Mouse (Mus musculus): ENCODE results near the gene Kncn. TPM values are rescaled to one million over a fixed set of nuclear protein-coding genes. Genes with fewer than 3 reads are reported as not detected.

Gene Kncn
- polyA plus RNA-seq, 1 experiment, result not detected

DNA sequence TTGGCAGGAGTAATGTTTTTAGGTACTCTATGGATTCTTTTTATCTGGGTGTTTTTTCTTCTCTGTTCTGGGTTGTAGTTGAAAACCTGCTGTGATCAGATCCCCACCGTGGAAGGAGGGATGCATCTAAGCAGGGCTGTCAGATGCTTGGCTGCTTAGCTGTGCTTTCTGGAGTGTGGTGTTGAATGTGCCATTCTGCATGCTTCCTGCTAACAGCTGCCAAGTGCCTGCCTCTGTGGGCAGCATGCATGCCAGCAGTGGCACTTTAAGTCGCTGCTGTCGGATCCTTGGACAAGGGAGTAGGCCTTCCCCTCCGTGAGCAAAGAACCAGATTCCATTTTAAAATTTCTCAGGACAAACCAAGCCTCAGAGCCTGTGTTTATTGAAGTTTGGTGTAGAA, 28.6 kb upstream of the Kncn start:
- Histone ChIP-seq H3K27me3 (replicated peaks; ENCODE audit: control insufficient read depth, insufficient read depth, low read length) (no peaks in the 10 kb centered on the region), H3K4me1 (ENCODE audit: control insufficient read depth, insufficient read depth, low read length) (no peaks in the 10 kb centered on the region), H3K27ac (ENCODE audit: insufficient read depth, low read depth, low read length) (no peak overlapping the region), H3K36me3 (ENCODE audit: control insufficient read depth, insufficient read depth, low read length) (peaks cover 1% of the 10 kb centered on the region), H3K4me3 (ENCODE audit: insufficient read depth, low read depth, low read length) (no peak overlapping the region)
- WGBS, result 71% methylated on average over 4 of the region's 4 CpGs
- DNase-seq, result no peak
- no peak for TF ChIP-seq POLR2A (IDR thresholded peaks at IDR 0.05; ENCODE audit: low read depth, low read length)
- TF ChIP-seq CTCF (conservative IDR thresholded peaks at IDR 0.05; ENCODE audit: insufficient read depth, insufficient read length, low read depth, low read length), result no peak

DNA sequence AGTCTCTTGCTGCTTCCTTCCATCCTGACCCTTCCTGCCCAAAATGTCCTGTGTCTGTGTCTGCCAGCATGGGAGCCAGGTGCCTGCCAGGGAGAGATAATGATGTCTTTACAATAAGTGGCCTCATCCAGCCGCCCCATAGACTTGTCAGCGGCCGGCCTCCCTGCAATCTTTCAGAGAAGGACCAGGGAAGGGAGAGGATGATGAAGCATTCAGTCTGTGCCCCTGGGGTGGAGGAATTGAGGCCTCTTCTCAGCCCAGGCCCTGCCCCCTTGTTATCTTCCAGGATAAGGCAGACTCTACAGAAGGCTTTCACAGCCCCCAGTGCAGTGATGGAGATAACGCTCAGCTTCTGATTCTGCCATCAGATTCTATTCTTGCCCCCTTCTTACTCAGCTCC, 27.9 kb upstream of the Kncn start:
- Histone ChIP-seq H3K27ac (ENCODE audit: insufficient read depth, low read depth, low read length) (no peak overlapping the region), H3K4me1 (ENCODE audit: control insufficient read depth, insufficient read depth, low read length) (no peaks in the 10 kb centered on the region), H3K4me3 (ENCODE audit: insufficient read depth, low read depth, low read length) (no peak overlapping the region), H3K27me3 (replicated peaks; ENCODE audit: control insufficient read depth, insufficient read depth, low read length) (no peaks in the 10 kb centered on the region), H3K36me3 (ENCODE audit: control insufficient read depth, insufficient read depth, low read length) (peaks cover 1% of the 10 kb centered on the region)
- DNase-seq, result no peak
- TF ChIP-seq POLR2A (IDR thresholded peaks at IDR 0.05; ENCODE audit: low read depth, low read length), result no peak
- TF ChIP-seq CTCF (conservative IDR thresholded peaks at IDR 0.05; ENCODE audit: insufficient read depth, insufficient read length, low read depth, low read length), result no peak
- 94% methylated on average over 4 of the region's 4 CpGs for WGBS

DNA sequence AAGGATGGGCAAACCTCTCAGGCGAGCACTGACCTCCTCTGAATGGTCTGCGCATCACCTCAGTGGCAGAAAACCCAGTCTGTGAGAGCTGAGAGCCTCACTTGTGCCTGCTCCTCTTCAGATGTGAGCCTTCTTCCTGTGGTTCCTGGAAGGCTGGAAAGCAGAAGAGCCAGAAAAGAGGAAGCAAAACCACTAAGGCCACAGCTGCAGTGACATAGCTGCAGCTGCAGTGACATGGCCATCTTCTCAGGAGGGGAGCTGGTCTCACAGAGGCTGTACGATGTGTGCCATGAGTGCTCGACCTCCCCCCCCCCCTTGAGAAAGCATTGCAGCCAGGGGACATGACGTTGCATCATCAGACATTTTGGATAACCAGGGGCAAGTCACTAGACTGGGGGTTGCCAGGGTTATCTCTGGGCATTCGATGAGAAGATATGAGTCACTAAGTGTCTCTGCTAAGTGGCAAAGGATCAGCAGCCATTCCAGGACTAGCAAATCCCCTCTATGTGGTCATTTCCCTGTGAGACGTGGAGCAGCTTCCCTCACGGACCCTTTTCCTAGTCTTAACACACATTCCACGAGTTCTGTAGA, 26.8 kb upstream of the Kncn start:
- 88% methylated on average over 9 of the region's 9 CpGs for WGBS
- Histone ChIP-seq H3K27ac (ENCODE audit: insufficient read depth, low read depth, low read length) (no peak overlapping the region), H3K36me3 (ENCODE audit: control insufficient read depth, insufficient read depth, low read length) (peaks cover 1% of the 10 kb centered on the region), H3K27me3 (replicated peaks; ENCODE audit: control insufficient read depth, insufficient read depth, low read length) (no peaks in the 10 kb centered on the region), H3K4me3 (ENCODE audit: insufficient read depth, low read depth, low read length) (no peak overlapping the region), H3K4me1 (ENCODE audit: control insufficient read depth, insufficient read depth, low read length) (no peaks in the 10 kb centered on the region)
- TF ChIP-seq POLR2A (IDR thresholded peaks at IDR 0.05; ENCODE audit: low read depth, low read length) (no peak), CTCF (conservative IDR thresholded peaks at IDR 0.05; ENCODE audit: insufficient read depth, insufficient read length, low read depth, low read length) (no peak)
- no peak for DNase-seq

DNA sequence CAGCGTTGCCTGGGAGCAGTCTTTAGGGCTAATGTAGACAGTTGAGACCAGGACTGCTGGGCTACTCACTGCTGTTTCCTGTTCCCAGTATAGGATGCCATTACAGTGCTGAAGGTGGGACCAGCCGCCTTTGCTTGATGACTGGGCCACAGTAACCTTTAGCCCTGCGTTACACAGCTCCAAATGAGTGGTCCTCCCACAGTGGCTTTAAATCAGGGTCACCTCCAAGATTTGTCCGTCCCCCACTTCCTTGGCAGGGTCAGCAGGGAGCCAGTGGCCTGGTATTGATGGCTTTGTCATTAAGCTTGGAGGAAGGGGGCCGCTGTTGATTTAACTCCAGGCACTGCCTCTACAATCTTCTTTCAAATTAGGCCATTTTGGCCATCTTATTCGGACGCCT, 20.8 kb upstream of the Kncn start:
- Histone ChIP-seq H3K27me3 (replicated peaks; ENCODE audit: control insufficient read depth, insufficient read depth, low read length) (no peaks in the 10 kb centered on the region), H3K4me1 (ENCODE audit: control insufficient read depth, insufficient read depth, low read length) (no peaks in the 10 kb centered on the region), H3K27ac (ENCODE audit: insufficient read depth, low read depth, low read length) (no peak overlapping the region), H3K36me3 (ENCODE audit: control insufficient read depth, insufficient read depth, low read length) (peaks cover 1% of the 10 kb centered on the region), H3K4me3 (ENCODE audit: insufficient read depth, low read depth, low read length) (no peak overlapping the region)
- DNase-seq, result no peak
- TF ChIP-seq POLR2A (IDR thresholded peaks at IDR 0.05; ENCODE audit: low read depth, low read length), result no peak
- no peak for TF ChIP-seq CTCF (conservative IDR thresholded peaks at IDR 0.05; ENCODE audit: insufficient read depth, insufficient read length, low read depth, low read length)
- 75% methylated on average over 7 of the region's 7 CpGs for WGBS

DNA sequence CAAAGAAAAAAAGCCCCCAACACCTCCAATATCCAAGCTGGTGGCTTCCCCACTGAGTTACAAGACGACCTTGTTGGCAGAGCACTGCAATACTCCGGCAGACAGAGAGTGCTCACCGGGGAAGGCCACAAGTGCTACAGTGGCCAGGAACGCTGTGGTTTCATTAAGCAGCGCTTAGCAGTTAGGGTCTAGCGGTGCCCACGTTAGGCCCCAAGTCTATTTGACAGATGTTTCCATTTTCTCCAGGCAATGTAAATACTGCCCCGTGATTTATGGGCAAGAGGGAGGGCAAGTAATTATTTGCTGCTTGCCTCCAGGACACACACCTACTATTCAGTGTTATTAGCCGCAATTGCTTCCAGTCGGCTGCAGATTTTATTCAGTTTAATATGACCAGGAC, 20.3 kb upstream of the Kncn start:
- no peaks in the 10 kb centered on the region for H3K4me1 ChIP-seq (ENCODE audit: control insufficient read depth, insufficient read depth, low read length)
- 57% methylated on average over 10 of the region's 10 CpGs for WGBS
- H3K4me3 ChIP-seq (ENCODE audit: insufficient read depth, low read depth, low read length), result no peak overlapping the region
- peaks cover 1% of the 10 kb centered on the region for H3K36me3 ChIP-seq (ENCODE audit: control insufficient read depth, insufficient read depth, low read length)
- H3K27me3 ChIP-seq (replicated peaks; ENCODE audit: control insufficient read depth, insufficient read depth, low read length), result no peaks in the 10 kb centered on the region
- no peak for DNase-seq
- no peak overlapping the region for H3K27ac ChIP-seq (ENCODE audit: insufficient read depth, low read depth, low read length)
- TF ChIP-seq CTCF (conservative IDR thresholded peaks at IDR 0.05; ENCODE audit: insufficient read depth, insufficient read length, low read depth, low read length) (no peak), POLR2A (IDR thresholded peaks at IDR 0.05; ENCODE audit: low read depth, low read length) (no peak)

DNA sequence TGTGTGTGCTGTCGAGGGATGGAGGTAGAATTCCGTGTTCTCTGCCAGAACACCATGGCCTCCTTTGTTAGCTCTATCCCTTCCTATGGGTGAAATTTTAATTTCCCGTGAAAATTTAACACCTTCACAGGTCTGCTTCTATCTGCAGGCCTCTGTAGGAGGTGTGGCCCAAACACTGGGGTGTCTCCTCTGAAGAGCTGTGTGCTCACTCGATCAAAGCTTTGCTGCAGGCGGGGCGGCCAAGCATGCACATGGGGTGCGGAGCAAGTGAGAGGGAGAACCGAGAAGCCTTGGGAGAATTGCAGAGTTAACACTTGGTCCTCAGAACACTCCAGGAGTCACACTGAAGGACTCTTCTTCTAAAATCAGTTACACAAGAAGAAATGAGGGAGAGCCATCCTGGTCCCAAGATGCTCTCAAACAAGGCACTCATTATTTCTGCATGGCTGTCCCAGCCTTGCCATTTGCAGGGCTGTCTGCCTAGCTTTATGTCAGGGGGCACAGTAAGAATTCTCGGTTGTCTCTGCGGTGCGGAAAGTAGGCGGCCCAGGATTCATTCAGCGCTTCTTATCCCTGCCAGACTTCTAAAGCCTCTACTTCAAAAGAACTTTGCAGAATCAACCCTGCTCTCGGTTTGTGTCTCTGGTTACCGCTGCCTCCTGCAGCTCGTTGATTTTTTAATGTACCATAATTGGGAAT, 14.5 kb upstream of the Kncn start:
- Histone ChIP-seq H3K4me1 (ENCODE audit: control insufficient read depth, insufficient read depth, low read length) (no peaks in the 10 kb centered on the region), H3K36me3 (ENCODE audit: control insufficient read depth, insufficient read depth, low read length) (peaks cover 3% of the 10 kb centered on the region; the same call in 1 of the 2 replicates), H3K27ac (ENCODE audit: insufficient read depth, low read depth, low read length) (no peak overlapping the region), H3K4me3 (ENCODE audit: insufficient read depth, low read depth, low read length) (no peak overlapping the region), H3K27me3 (replicated peaks; ENCODE audit: control insufficient read depth, insufficient read depth, low read length) (no peaks in the 10 kb centered on the region)
- WGBS, result 64% methylated on average over 16 of the region's 16 CpGs
- no peak for DNase-seq
- TF ChIP-seq CTCF (conservative IDR thresholded peaks at IDR 0.05; ENCODE audit: insufficient read depth, insufficient read length, low read depth, low read length) (no peak), POLR2A (IDR thresholded peaks at IDR 0.05; ENCODE audit: low read depth, low read length) (no peak)

DNA sequence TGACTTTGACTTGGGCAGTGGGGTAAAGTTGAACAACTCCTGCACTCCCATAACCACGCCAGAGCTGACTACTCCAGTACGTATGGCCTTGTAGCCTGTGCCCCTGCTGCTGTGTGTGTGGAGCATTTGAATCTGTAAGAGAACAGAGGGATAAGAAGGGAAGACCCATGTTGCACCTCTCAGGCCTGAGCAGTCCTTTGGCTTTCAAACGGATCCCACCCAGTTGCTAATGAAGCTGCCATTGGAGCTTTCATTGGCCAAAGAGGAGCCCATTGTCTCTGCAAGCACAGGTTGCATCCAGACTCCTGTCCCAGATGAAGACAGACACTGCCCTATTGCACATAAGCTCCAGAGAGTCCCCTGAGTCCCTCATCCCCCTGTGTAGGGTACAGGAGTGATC, 11.0 kb upstream of the Kncn start:
- Histone ChIP-seq H3K4me3 (ENCODE audit: insufficient read depth, low read depth, low read length) (no peak overlapping the region), H3K36me3 (ENCODE audit: control insufficient read depth, insufficient read depth, low read length) (peaks cover 3% of the 10 kb centered on the region; the same call in 1 of the 2 replicates), H3K4me1 (ENCODE audit: control insufficient read depth, insufficient read depth, low read length) (no peaks in the 10 kb centered on the region), H3K27me3 (replicated peaks; ENCODE audit: control insufficient read depth, insufficient read depth, low read length) (no peaks in the 10 kb centered on the region), H3K27ac (ENCODE audit: insufficient read depth, low read depth, low read length) (no peak overlapping the region)
- no peak for TF ChIP-seq CTCF (conservative IDR thresholded peaks at IDR 0.05; ENCODE audit: insufficient read depth, insufficient read length, low read depth, low read length)
- no peak for DNase-seq
- WGBS, result 91% methylated on average over 3 of the region's 3 CpGs

Measured in kidney, adult 2 months (tissue).